Mouse (Mus musculus): ENCODE data around the gene Spert.

GRCm38 (mm10) chr14:75637641-75638040 lies 44.7 kb upstream of the Spert start:
- TF ChIP-seq CTCF (IDR thresholded peaks at IDR 0.05; ENCODE audit: insufficient read depth, low read length) (no peak), POLR2A (IDR thresholded peaks at IDR 0.05; ENCODE audit: borderline replicate concordance, extremely low read depth, low read depth, low read length) (no peak)

Measured in lung, adult 2 months (tissue).